Mouse (Mus musculus): Measurements from ENCODE around the gene Glipr1l3. TPM values are rescaled to one million over a fixed set of nuclear protein-coding genes. Genes with fewer than 3 reads are reported as not detected.
A peak's percentile ranks its signal among the peaks of the same experiment; 100 is the strongest.
"Not testable (repeated sequence)": the region's sequence is repeated elsewhere in the genome, so short reads cannot be mapped to it uniquely, and the experiment has no call there.

Gene Glipr1l3
- total RNA-seq (2021) = not detected
- long read RNA-seq, experiment 1 = 0 reads
- long read RNA-seq, experiment 2 = 0 reads

DNA sequence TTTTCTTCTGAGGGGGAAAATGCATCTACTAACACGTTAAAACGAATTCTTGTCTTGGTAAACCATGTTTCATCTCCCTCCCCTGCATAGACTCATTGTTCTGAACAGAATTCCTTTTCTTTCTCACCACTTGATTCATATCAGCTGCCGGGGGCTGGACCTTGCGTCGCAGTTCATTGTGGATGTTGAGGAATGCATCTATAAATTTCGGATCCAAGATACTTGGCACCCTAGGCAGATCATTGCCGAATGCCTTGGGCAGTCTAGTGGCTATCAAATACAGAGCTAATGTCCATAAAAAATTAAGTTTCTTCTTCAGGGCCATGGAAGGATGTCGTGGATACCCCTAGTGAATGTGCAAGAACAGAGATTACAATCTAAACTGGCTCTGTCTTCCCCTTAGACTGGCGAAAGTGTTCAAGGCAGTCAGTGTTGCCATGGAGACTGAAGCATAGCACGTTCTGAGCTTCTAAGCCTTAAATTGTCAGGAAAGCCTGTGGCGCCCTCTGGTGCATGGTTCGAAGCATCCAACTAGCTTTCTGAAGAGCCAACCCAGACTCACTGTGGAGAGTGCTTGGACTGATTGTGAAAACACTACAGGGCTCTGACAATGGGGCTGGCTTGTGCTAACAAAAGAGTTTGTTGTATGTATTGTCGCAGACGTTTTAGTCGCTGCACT lies at the start of gene Glipr1l3:
Gene Glipr1l3 (minus strand): TSS at position 446 of the 679 bp plus-strand sequence.
- DNase-seq (ENCODE audit: low spot score) = peak; percentile 7

GRCm38 (mm10) chr10:112203463-112203862 lies 43.3 kb upstream of the Glipr1l3 start:
- no peak for DNase-seq (ENCODE audit: low spot score)

- DNase-seq (ENCODE audit: low spot score) = not testable (repeated sequence)
These were observed 33.8 kb upstream of the Glipr1l3 start for GRCm38 (mm10) chr10:112193919-112194318.

GRCm38 (mm10) chr10:112177027-112177426 lies 16.9 kb upstream of the Glipr1l3 start:
- not testable (repeated sequence) for DNase-seq (ENCODE audit: low spot score)

- DNase-seq (ENCODE audit: low spot score) = no peak
These were observed 3.1 kb upstream of the Glipr1l3 start, which contains the start of gene Caps2 for GRCm38 (mm10) chr10:112163168-112163766. TSS of gene Caps2 (plus strand) at chr10:112163621.

- no peak for DNase-seq (ENCODE audit: low spot score)
These were observed 20.3 kb downstream of the Glipr1l3 start for GRCm38 (mm10) chr10:112139834-112140233.

GRCm38 (mm10) chr10:112138871-112139430 lies 21.2 kb downstream of the Glipr1l3 start:
- no peak for DNase-seq (ENCODE audit: low spot score)

- DNase-seq (ENCODE audit: low spot score) = no peak
These were observed 21.9 kb downstream of the Glipr1l3 start for GRCm38 (mm10) chr10:112138050-112138870.

DNA sequence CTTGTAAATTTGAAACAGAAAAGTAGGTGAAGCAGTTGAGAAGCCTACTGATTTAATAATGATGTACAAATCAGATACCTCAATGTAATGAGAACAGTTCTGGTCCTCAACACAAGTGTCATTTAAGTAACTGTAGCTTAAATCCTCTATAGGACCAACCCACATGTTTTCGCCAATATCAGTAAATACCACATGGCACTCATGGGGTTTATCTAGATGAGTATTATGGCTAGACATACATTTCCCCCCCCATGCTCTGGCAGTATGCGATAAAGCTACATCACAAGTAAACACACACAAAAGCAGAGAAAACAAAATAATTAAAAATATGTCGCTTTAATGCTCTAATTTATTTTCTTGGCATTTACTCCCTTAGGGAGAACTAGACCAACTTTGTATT lies 27.9 kb downstream of the Glipr1l3 start:
- no peak for DNase-seq (ENCODE audit: low spot score)

GRCm38 (mm10) chr10:112127682-112128230 lies 32.4 kb downstream of the Glipr1l3 start:
- DNase-seq (ENCODE audit: low spot score) = not testable (repeated sequence)

DNA sequence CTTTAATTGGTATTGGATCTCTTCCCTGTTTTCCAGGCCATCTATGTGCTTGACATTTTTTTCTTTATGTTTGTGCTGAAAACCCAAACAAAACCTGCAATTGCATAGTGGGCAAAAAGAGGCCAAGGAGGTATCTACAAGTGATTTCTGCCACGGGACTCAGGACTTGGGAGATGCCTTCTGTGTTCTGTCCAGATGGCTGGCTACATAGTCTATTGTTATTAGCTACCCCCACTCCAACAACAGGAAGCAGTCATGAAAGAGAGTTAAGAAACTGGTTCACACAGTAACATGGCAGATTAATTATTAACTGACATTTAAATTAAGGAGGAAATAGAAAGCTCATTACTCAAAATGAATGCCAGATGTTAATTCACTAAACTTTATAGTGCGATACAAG lies 35.0 kb downstream of the Glipr1l3 start:
- DNase-seq (ENCODE audit: low spot score) = not testable (repeated sequence)

GRCm38 (mm10) chr10:112110401-112110800 lies 49.7 kb downstream of the Glipr1l3 start:
- no peak for DNase-seq (ENCODE audit: low spot score)

- peak; percentile 38 for DNase-seq (ENCODE audit: low spot score)
These were observed 54.3 kb downstream of the Glipr1l3 start for GRCm38 (mm10) chr10:112105785-112106184.

Other genes with a start within 250 kb of the Glipr1l3 start
- 10 to 100 TPM; 24.1 to 27.0 TPM for gene Krr1, start 187.7 kb downstream of the Glipr1l3 start, total RNA-seq (2021)
- gene Glipr1, start 157.7 kb downstream of the Glipr1l3 start, total RNA-seq (2021) = under 1 TPM in 1 of 2 experiments, not detected in 1; 0.21 TPM
- gene Glipr1l1, start 100.1 kb downstream of the Glipr1l3 start, total RNA-seq (2021) = not detected
- gene Glipr1l2, start 77.0 kb downstream of the Glipr1l3 start, total RNA-seq (2021) = not detected
- not detected for gene Caps2, start 3.3 kb upstream of the Glipr1l3 start, total RNA-seq (2021)
- under 1 TPM; 0.11 to 0.36 TPM for gene Kcnc2, start 110.8 kb upstream of the Glipr1l3 start, total RNA-seq (2021)